Mouse (Mus musculus) C2C12 (cell line): Measurements from ENCODE around the gene Trmt1. TPM values are rescaled to one million over a fixed set of nuclear protein-coding genes. Genes with fewer than 3 reads are reported as not detected.

ENCODE experiments used
- H3K27me3 ChIP-seq: one replicate; pipeline ENCODE4 v1.6.1; 2011; ENCODE audit not compliant: control insufficient read depth, insufficient read depth, insufficient read length
- H3K36me3 ChIP-seq: one replicate; pipeline ENCODE4 v1.6.1; 2011; ENCODE audit not compliant: control insufficient read depth, insufficient read depth
- H3K4me3 ChIP-seq: one replicate; pipeline ENCODE4 v1.5.1; 2011; ENCODE audit warnings: mild to moderate bottlenecking, control low read depth; ENCODE audit not compliant: poor library complexity, insufficient read depth, severe bottlenecking
- H3K79me2 ChIP-seq: one replicate; pipeline ENCODE4 v1.6.1; 2011; ENCODE audit not compliant: control insufficient read depth, insufficient read depth
- H3K79me3 ChIP-seq: one replicate; pipeline ENCODE4 v1.6.1; 2011; ENCODE audit warnings: low read depth, control low read depth
- H3ac ChIP-seq: one replicate; pipeline ENCODE3; 2011; ENCODE audit warnings: low read depth; ENCODE audit not compliant: control insufficient read depth, insufficient read length
- CEBPB ChIP-seq: IDR thresholded peaks from one replicate; pipeline ENCODE4 v1.6.1; 2011; ENCODE audit warnings: low read depth, mild to moderate bottlenecking, control low read depth, moderate library complexity
- CTCF ChIP-seq: IDR thresholded peaks from one replicate; pipeline ENCODE4 v1.5.1; 2011; ENCODE audit not compliant: control insufficient read depth, insufficient read depth, insufficient read length
- FOSL1 ChIP-seq: IDR thresholded peaks from one replicate; pipeline ENCODE4 v1.8.0; 2011; ENCODE audit warnings: mild to moderate bottlenecking, low read length; ENCODE audit not compliant: poor library complexity, insufficient read depth, severe bottlenecking
- MAX ChIP-seq: IDR thresholded peaks from one replicate; pipeline ENCODE4 v1.6.1; 2011; ENCODE audit warnings: mild to moderate bottlenecking, control low read depth
- MYOD1 ChIP-seq: IDR thresholded peaks from one replicate; pipeline ENCODE4 v1.6.1; 2011; ENCODE audit warnings: low read depth; ENCODE audit not compliant: control insufficient read depth, insufficient read length
- MYOG ChIP-seq: IDR thresholded peaks from one replicate; pipeline ENCODE4 v1.6.1; 2011; ENCODE audit not compliant: control insufficient read depth, insufficient read length; ENCODE audit errors: extremely low read depth
- USF1 ChIP-seq: IDR thresholded peaks from one replicate; pipeline ENCODE4 v1.6.1; 2011; ENCODE audit warnings: low read depth, mild to moderate bottlenecking, control low read depth, moderate library complexity
- polyA plus RNA-seq: library from polyadenylated mRNA; unstranded; fragments of >200 nt; fragmentation: generic; extraction: Trizol; gene quantifications from one replicate; pipeline ENCODE4 v1.2.1, GENCODE M21; 2012; ENCODE audit warnings: missing spikeins

Trmt1 gene
- polyA plus RNA-seq, 1 experiment, result 117 TPM

DNA sequence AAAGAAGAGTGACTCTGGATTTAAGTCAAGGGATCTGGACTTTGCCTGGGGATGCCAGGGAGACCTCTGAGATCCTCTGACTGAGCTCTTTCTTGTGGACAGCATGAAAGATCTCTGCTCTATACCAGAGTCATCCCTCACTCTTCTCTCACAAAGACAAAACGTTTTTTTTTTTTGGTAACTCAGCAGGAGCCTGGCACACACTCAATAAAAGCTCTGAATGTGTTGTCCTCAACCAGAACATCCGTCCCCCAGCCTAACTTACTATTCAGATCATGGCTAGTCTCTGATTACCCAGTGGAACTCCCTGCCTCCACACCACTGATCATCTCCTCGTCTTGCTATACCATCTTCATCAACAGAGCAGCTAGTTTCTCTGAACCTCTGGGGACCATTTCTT, 1.6 kb upstream of the Trmt1 start:
- TF ChIP-seq FOSL1 (no peak), MYOD1 (no peak), MYOG (no peak), CEBPB (no peak), USF1 (no peak)
- no peaks in the 10 kb centered on the region for H3K27me3 ChIP-seq
- H3K4me3 ChIP-seq, result no peak overlapping the region
- H3K79me2 ChIP-seq, result peaks cover 97% of the 10 kb centered on the region
- H3K79me3 ChIP-seq, result peaks cover 77% of the 10 kb centered on the region
- no peak overlapping the region for H3ac ChIP-seq
- H3K36me3 ChIP-seq, result peaks cover 41% of the 10 kb centered on the region

DNA sequence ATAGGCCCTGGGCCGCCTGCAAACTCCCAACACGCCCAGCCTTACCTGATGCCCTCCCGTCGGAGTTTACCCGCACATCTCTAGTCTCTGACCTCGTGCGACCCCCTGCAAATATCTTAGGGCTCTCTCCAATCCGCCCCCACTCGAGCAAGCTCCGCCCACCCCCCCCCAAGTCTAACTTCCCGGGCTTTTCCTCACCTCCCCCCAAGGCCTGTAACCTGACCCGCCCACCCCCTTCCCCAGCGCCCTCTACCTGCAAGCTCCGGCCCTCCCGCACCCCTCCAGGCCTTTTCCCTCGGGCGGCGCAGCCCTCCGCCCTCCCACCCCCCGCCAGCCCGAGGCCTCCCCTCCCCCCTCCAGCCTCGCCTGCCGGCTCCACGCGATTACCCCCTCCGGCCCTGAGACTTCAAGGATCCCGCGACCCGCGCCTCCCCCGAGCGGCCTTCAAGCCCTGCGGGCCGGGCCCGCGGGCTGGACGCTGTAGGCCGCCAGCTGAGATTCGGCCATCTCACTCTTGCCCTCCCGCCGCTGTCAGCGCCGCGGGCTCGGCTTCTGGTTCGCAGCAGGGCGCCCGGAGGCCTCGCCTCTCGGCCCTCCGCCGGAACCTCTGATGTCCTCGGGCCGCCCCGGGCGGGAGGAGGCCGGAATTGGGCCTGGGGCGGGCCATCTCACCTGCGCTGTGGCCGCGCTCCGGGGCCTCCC, 1.0 kb downstream of the Trmt1 start:
- H3K79me3 ChIP-seq, result peaks cover 67% of the 10 kb centered on the region
- H3K4me3 ChIP-seq, result peak overlapping the region; percentile 83
- peak overlapping the region; percentile 98 for H3ac ChIP-seq
- H3K79me2 ChIP-seq, result peaks cover 94% of the 10 kb centered on the region
- no peaks in the 10 kb centered on the region for H3K27me3 ChIP-seq
- H3K36me3 ChIP-seq, result peaks cover 43% of the 10 kb centered on the region
- TF ChIP-seq USF1, result no peak
- TF ChIP-seq MYOD1, result no peak
- TF ChIP-seq CTCF, result no peak
- no peak for TF ChIP-seq FOSL1
- TF ChIP-seq CEBPB, result no peak
- no peak for TF ChIP-seq MYOG
- no peak for TF ChIP-seq MAX

DNA sequence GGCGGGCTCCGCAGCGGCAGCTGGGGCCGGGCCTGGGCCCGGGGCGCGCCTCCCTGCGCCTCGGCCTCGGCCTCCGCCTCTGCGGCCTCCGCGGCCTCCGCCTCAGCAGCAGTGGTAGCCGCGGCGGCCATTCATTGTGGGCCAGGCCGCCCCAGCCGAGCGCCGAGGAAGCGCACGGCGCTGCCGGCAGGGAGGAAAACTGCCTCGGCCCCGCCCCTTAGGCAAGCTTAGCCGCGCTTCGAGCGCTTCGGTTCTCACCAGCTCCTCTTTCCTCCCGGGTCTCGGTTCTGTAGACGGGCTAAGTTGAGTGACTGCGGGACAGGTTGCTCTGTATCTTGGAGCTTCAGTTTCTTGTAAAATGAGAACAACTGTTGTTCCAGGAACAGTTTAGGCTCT, 1.6 kb downstream of the Trmt1 start, which contains the start of gene Nacc1:
Gene Nacc1, minus strand, starts transcription at position 158 of the 396 bp plus-strand sequence.
- TF ChIP-seq MAX (peak; percentile 55), CEBPB (no peak)
- H3K79me3 ChIP-seq, result peaks cover 61% of the 10 kb centered on the region
- H3K36me3 ChIP-seq, result peaks cover 45% of the 10 kb centered on the region
- peaks cover 89% of the 10 kb centered on the region for H3K79me2 ChIP-seq
- peak within 1 kb of the TSS; percentile 98 for H3ac ChIP-seq
- H3K4me3 ChIP-seq, result peak within 1 kb of the TSS; percentile 83
- H3K27me3 ChIP-seq, result no peaks in the 10 kb centered on the region

DNA sequence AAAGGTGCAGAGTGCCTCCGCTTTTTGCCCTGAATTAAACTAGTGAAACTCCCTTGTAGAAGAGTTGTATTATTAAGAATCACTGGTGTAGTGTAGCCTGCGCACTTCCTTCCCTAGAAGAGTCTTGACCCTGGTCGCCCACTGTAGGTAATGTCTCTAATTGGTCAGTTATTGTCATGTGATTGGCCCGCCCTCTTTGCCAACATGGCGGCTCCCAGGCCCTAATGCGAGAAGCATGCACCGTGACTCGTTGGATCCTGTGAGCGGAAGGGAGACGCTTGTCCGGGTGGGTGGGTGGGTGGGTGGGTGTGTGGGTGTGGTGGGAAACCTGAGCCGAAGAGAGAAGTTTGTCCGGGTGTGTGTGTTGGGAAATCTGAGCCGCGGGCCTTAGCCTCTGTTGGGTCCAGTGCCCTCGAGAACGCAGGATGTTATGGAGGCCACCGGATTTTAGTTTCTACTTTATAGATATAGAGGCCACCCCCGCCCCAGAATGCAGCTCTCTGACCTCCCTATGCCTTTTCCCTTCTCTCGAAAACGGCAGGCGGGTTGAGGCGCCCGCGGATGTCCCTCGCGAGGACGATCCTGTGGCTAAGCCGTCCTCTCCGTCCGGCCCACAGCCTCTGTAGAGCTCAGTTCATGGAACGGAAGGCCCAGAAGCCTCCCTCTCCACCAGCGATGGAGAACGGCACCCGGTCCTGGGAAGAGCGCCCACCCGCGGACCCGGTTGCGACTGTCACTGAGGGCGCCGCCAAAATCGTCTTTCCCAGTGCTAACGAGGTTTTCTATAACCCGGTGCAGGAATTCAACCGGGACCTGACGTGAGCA, 3.2 kb downstream of the Trmt1 start:
- peaks cover 46% of the 10 kb centered on the region for H3K79me3 ChIP-seq
- no peak for TF ChIP-seq FOSL1
- no peak for TF ChIP-seq MYOD1
- TF ChIP-seq CEBPB, result no peak
- TF ChIP-seq USF1, result peak; percentile 96
- no peak for TF ChIP-seq CTCF
- TF ChIP-seq MAX, result peak; percentile 90
- TF ChIP-seq MYOG, result no peak
- H3ac ChIP-seq, result peak overlapping the region; percentile 88
- peaks cover 73% of the 10 kb centered on the region for H3K79me2 ChIP-seq
- H3K27me3 ChIP-seq, result no peaks in the 10 kb centered on the region
- peaks cover 43% of the 10 kb centered on the region for H3K36me3 ChIP-seq
- H3K4me3 ChIP-seq, result peak overlapping the region; percentile 86

DNA sequence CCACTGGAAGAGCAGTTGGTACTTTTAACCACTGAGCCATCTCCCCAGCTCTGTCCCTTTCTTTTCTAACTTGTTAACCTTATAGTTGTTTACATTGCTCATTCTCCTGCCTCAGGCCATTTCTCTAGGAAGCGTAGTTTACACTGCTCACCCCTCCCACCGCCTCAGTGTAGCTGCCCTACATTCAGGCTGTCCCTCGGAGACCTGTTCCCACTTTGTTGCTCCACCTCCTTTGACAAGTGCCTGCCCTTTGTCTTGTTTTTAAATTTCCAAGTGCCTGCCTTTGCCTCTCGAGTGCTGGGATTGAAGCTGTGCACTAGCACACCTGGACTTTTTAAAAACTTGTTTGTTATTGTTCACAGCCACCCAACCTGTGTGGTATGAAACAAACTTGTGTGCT, 7.2 kb downstream of the Trmt1 start:
- H3K36me3 ChIP-seq, result peaks cover 66% of the 10 kb centered on the region
- no peak for TF ChIP-seq CTCF
- no peak for TF ChIP-seq CEBPB
- TF ChIP-seq MYOG, result no peak
- TF ChIP-seq USF1, result no peak
- TF ChIP-seq MAX, result no peak
- TF ChIP-seq MYOD1, result no peak
- TF ChIP-seq FOSL1, result no peak
- peaks cover 17% of the 10 kb centered on the region for H3K79me3 ChIP-seq
- no peak overlapping the region for H3ac ChIP-seq
- no peak overlapping the region for H3K4me3 ChIP-seq
- peaks cover 32% of the 10 kb centered on the region for H3K79me2 ChIP-seq
- H3K27me3 ChIP-seq, result no peaks in the 10 kb centered on the region

DNA sequence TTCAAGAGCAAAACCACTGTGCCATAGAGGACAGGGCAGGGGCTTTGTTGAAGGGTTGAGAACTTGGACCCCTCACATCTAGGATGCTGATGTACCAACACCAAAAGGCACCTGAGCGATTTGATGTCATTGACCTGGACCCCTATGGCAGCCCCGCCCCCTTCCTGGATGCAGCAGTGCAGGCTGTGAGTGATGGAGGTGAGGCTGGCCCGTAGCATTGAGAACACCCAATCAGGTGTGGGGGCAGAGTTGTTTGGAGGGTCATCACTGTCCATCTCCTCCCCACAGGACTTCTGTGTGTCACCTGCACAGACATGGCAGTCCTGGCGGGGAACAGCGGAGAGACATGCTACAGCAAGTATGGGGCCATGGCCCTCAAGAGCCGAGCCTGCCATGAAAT, 9.0 kb downstream of the Trmt1 start:
- peaks cover 83% of the 10 kb centered on the region for H3K36me3 ChIP-seq

More for the DNA sequence above, 9.0 kb downstream of the Trmt1 start:
- Histone ChIP-seq H3K79me2 (peaks cover 17% of the 10 kb centered on the region), H3ac (no peak overlapping the region), H3K4me3 (no peak overlapping the region), H3K79me3 (peaks cover 9% of the 10 kb centered on the region), H3K27me3 (no peaks in the 10 kb centered on the region)
- TF ChIP-seq CEBPB (no peak), MYOD1 (no peak), MAX (no peak), FOSL1 (no peak), CTCF (no peak), USF1 (no peak), MYOG (no peak)
